Mouse (Mus musculus): ENCODE data around the gene Rnf169. TPM values are rescaled to one million over a fixed set of nuclear protein-coding genes. Genes with fewer than 3 reads are reported as not detected.

Gene Rnf169
- polyA plus RNA-seq (2012; rRNA removed) (1.5 and 2.2 TPM in 2 replicates), polyA plus RNA-seq (2014; fragmentation: Nextera tagmentation; extraction: Ambion mirVana) (1.5 and 1.6 TPM in 2 replicates)

- Histone ChIP-seq H3K4me1 (replicated peaks; ENCODE audit: control insufficient read depth in 2 of 2, insufficient read depth in 2 of 2, low read length in 1 of 2) (peaks cover 4 to 13% of the 10 kb centered on the region in 2 experiments; a peak in 2 of 4 replicates), H3K4me2 (ENCODE audit: low read depth) (peak within 1 kb of the TSS; percentile 89), H3K4me3 (ENCODE audit: insufficient read depth in 1 of 2, low read depth in 2 of 2, low read length in 2 of 2) (peak within 1 kb of the TSS; percentile 76 to 87), H3K9ac (replicated peaks) (peak within 1 kb of the TSS; percentile 86), H3K27me3 (ENCODE audit: control insufficient read depth, insufficient read depth, low read length) (no peaks in the 10 kb centered on the region), H3K9me3 (ENCODE audit: control insufficient read depth, low read length) (no peaks in the 10 kb centered on the region), H3K36me3 (replicated peaks; ENCODE audit: control insufficient read depth, insufficient read depth, low read depth) (no peaks in the 10 kb centered on the region), H3K27ac (peak within 1 kb of the TSS; percentile 29)
- 0 out of 2 replicates have a peak, but pooled peaks have one; percentile 4 for TF ChIP-seq CTCF (IDR thresholded peaks at IDR 0.05; ENCODE audit: low read depth)
- no peak for TF ChIP-seq EP300 (IDR thresholded peaks at IDR 0.05; ENCODE audit: low read depth)
- peak; percentile 92 for ATAC-seq (ENCODE audit: insufficient read depth)
- peak; percentile 79 to 83 (median 81) for DNase-seq (ENCODE audit: low read depth in 3 of 3, low spot score in 3 of 3)
- under 1% methylated on average over 54 of the region's 55 CpGs for WGBS (ENCODE audit: insufficient replicate concordance)
Measured at GRCm38 (mm10) chr7:99980132-99980591, at the start of gene Rnf169. Gene Rnf169 (minus strand): TSS chr7:99980448.

- no peaks in the 10 kb centered on the region for H3K4me1 ChIP-seq (replicated peaks; ENCODE audit: control insufficient read depth in 2 of 2, insufficient read depth in 2 of 2, low read length in 1 of 2)
- TF ChIP-seq EP300 (IDR thresholded peaks at IDR 0.05; ENCODE audit: low read depth) (no peak), CTCF (IDR thresholded peaks at IDR 0.05; ENCODE audit: low read depth) (peak; percentile 88)
- no peaks in the 10 kb centered on the region for H3K27me3 ChIP-seq (ENCODE audit: control insufficient read depth, insufficient read depth, low read length)
- H3K36me3 ChIP-seq (replicated peaks; ENCODE audit: control insufficient read depth, insufficient read depth, low read depth): no peaks in the 10 kb centered on the region
- H3K27ac ChIP-seq: no peak overlapping the region
- no peak overlapping the region for H3K4me3 ChIP-seq (ENCODE audit: insufficient read depth in 1 of 2, low read depth in 2 of 2, low read length in 2 of 2)
- ATAC-seq (ENCODE audit: insufficient read depth): no peak
- 18% methylated on average over 3 of the region's 3 CpGs for WGBS (ENCODE audit: insufficient replicate concordance)
- DNase-seq (ENCODE audit: low read depth in 3 of 3, low spot score in 3 of 3): peak; percentile 9 to 14 (median 11)
- H3K4me2 ChIP-seq (ENCODE audit: low read depth): no peak overlapping the region
- no peaks in the 10 kb centered on the region for H3K9me3 ChIP-seq (ENCODE audit: control insufficient read depth, low read length)
- H3K9ac ChIP-seq (replicated peaks): no peak overlapping the region
Measured at GRCm38 (mm10) chr7:100029307-100029706, 49.1 kb upstream of the Rnf169 start.

GRCm38 (mm10) chr7:100027353-100027752, 47.1 kb upstream of the Rnf169 start:
- Histone ChIP-seq H3K9ac (replicated peaks) (no peak overlapping the region), H3K27me3 (ENCODE audit: control insufficient read depth, insufficient read depth, low read length) (no peaks in the 10 kb centered on the region), H3K4me3 (ENCODE audit: insufficient read depth in 1 of 2, low read depth in 2 of 2, low read length in 2 of 2) (no peak overlapping the region), H3K36me3 (replicated peaks; ENCODE audit: control insufficient read depth, insufficient read depth, low read depth) (no peaks in the 10 kb centered on the region), H3K4me2 (ENCODE audit: low read depth) (no peak overlapping the region), H3K27ac (no peak overlapping the region), H3K4me1 (replicated peaks; ENCODE audit: control insufficient read depth in 2 of 2, insufficient read depth in 2 of 2, low read length in 1 of 2) (no peaks in the 10 kb centered on the region), H3K9me3 (ENCODE audit: control insufficient read depth, low read length) (no peaks in the 10 kb centered on the region)
- TF ChIP-seq CTCF (IDR thresholded peaks at IDR 0.05; ENCODE audit: low read depth) (no peak), EP300 (IDR thresholded peaks at IDR 0.05; ENCODE audit: low read depth) (no peak)
- ATAC-seq (ENCODE audit: insufficient read depth) (no peak), DNase-seq (ENCODE audit: low read depth in 3 of 3, low spot score in 3 of 3) (no peak)
- WGBS (ENCODE audit: insufficient replicate concordance): 48% methylated on average over 5 of the region's 5 CpGs

- Histone ChIP-seq H3K4me2 (ENCODE audit: low read depth) (no peak overlapping the region), H3K4me1 (replicated peaks; ENCODE audit: control insufficient read depth in 2 of 2, insufficient read depth in 2 of 2, low read length in 1 of 2) (no peaks in the 10 kb centered on the region), H3K27ac (no peak overlapping the region), H3K9me3 (ENCODE audit: control insufficient read depth, low read length) (no peaks in the 10 kb centered on the region), H3K27me3 (ENCODE audit: control insufficient read depth, insufficient read depth, low read length) (no peaks in the 10 kb centered on the region), H3K4me3 (ENCODE audit: insufficient read depth in 1 of 2, low read depth in 2 of 2, low read length in 2 of 2) (no peak overlapping the region), H3K9ac (replicated peaks) (no peak overlapping the region), H3K36me3 (replicated peaks; ENCODE audit: control insufficient read depth, insufficient read depth, low read depth) (no peaks in the 10 kb centered on the region)
- 65% methylated on average over 8 of the region's 8 CpGs for WGBS (ENCODE audit: insufficient replicate concordance)
- DNase-seq (ENCODE audit: low read depth in 3 of 3, low spot score in 3 of 3) (no peak), ATAC-seq (ENCODE audit: insufficient read depth) (no peak)
- no peak for TF ChIP-seq EP300 (IDR thresholded peaks at IDR 0.05; ENCODE audit: low read depth)
- no peak for TF ChIP-seq CTCF (IDR thresholded peaks at IDR 0.05; ENCODE audit: low read depth)
Measured at GRCm38 (mm10) chr7:100017056-100017455, 36.8 kb upstream of the Rnf169 start.

- DNase-seq (ENCODE audit: low read depth in 3 of 3, low spot score in 3 of 3) (no peak), ATAC-seq (ENCODE audit: insufficient read depth) (no peak)
- Histone ChIP-seq H3K4me1 (replicated peaks; ENCODE audit: control insufficient read depth in 2 of 2, insufficient read depth in 2 of 2, low read length in 1 of 2) (no peaks in the 10 kb centered on the region; a peak in 1 of 4 replicates), H3K9ac (replicated peaks) (no peak overlapping the region), H3K4me3 (ENCODE audit: insufficient read depth in 1 of 2, low read depth in 2 of 2, low read length in 2 of 2) (no peak overlapping the region), H3K27me3 (ENCODE audit: control insufficient read depth, insufficient read depth, low read length) (peaks cover 2% of the 10 kb centered on the region), H3K4me2 (ENCODE audit: low read depth) (no peak overlapping the region), H3K9me3 (ENCODE audit: control insufficient read depth, low read length) (no peaks in the 10 kb centered on the region), H3K27ac (no peak overlapping the region), H3K36me3 (replicated peaks; ENCODE audit: control insufficient read depth, insufficient read depth, low read depth) (no peaks in the 10 kb centered on the region)
- no peak for TF ChIP-seq CTCF (IDR thresholded peaks at IDR 0.05; ENCODE audit: low read depth)
- no peak for TF ChIP-seq EP300 (IDR thresholded peaks at IDR 0.05; ENCODE audit: low read depth)
- 37% methylated on average over 8 of the region's 8 CpGs for WGBS (ENCODE audit: insufficient replicate concordance)
Measured at GRCm38 (mm10) chr7:100014123-100014600, 33.9 kb upstream of the Rnf169 start.
